Mouse (Mus musculus) kidney, postnatal 4 days (tissue): Measurements from ENCODE around the gene Plcb4.

ENCODE experiments used
- DNase-seq, 2 experiments: peaks; one replicate each; pipeline ENCODE4 v3.0.0; 2021; ENCODE audit warnings: mixed read lengths in 2 of 2

The Plcb4 gene

GRCm38 (mm10) chr2:136050793-136051615 lies 392.2 kb downstream of the Plcb4 start:
- peak; percentile 34 to 43 for DNase-seq

GRCm38 (mm10) chr2:136051688-136052289 lies 393.0 kb downstream of the Plcb4 start, which contains the start of gene Lamp5:
Lamp5 (plus strand) TSS chr2:136052239.
- peak; percentile 24 to 29 for DNase-seq

- peak; percentile 51 to 59 for DNase-seq
Observed at GRCm38 (mm10) chr2:136057861-136058331, 399.1 kb downstream of the Plcb4 start.

GRCm38 (mm10) chr2:136058398-136058797 lies 399.6 kb downstream of the Plcb4 start:
- DNase-seq, result no peak

GRCm38 (mm10) chr2:136059029-136059669 lies 400.3 kb downstream of the Plcb4 start:
- DNase-seq, result peak in 1 of 2 experiments; percentile 7
